Mouse (Mus musculus): ENCODE measurements around the gene Slc5a5. TPM values are rescaled to one million over a fixed set of nuclear protein-coding genes. Genes with fewer than 3 reads are reported as not detected.
A peak's percentile ranks its signal among the peaks of the same experiment; 100 is the strongest.

The Slc5a5 gene
- polyA plus RNA-seq, 1 experiment from 2014 or later = 0.20 TPM

DNA sequence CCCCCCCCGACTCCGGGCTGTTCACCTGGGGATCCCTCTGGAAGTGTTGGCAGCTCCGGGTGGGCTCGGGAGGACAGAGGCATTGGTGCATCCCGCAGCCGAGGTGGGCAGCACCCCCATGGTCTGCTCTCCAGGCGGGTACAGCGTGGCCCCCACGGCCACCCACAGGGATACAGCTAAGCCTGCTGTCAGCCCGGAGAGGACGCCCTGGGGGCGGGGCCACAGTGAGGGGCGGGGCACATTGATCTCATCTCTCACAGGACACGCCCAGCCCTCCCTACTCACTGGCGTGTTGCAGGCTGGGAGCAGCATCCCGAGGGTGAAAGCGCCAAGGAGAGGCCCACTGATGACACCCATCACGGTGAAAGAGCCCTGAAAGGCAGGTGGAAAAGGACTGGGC, 4.9 kb downstream of the Slc5a5 start:
- Histone ChIP-seq H3K4me2 (replicated peaks; ENCODE audit: low read depth) (no peak overlapping the region), H3K4me1 (replicated peaks; ENCODE audit: control insufficient read depth, insufficient read depth, low read length) (0 out of 2 replicates have a peak, but pooled peaks cover 3% of the 10 kb centered on the region), H3K27me3 (replicated peaks; ENCODE audit: control insufficient read depth, insufficient read depth, low read length) (peaks cover 17% of the 10 kb centered on the region), H3K4me3 (ENCODE audit: low read depth, low read length) (no peak overlapping the region), H3K9me3 (ENCODE audit: control insufficient read depth) (no peaks in the 10 kb centered on the region), H3K27ac (ENCODE audit: low read depth, low read length) (no peak overlapping the region), H3K36me3 (ENCODE audit: control insufficient read depth, insufficient read depth) (no peaks in the 10 kb centered on the region), H3K9ac (ENCODE audit: low read depth, low read length) (no peak overlapping the region)
- ATAC-seq = no peak
- TF ChIP-seq CTCF (IDR thresholded peaks at IDR 0.05; ENCODE audit: low read depth) = no peak
- WGBS = 8% methylated on average over 18 of the region's 18 CpGs

DNA sequence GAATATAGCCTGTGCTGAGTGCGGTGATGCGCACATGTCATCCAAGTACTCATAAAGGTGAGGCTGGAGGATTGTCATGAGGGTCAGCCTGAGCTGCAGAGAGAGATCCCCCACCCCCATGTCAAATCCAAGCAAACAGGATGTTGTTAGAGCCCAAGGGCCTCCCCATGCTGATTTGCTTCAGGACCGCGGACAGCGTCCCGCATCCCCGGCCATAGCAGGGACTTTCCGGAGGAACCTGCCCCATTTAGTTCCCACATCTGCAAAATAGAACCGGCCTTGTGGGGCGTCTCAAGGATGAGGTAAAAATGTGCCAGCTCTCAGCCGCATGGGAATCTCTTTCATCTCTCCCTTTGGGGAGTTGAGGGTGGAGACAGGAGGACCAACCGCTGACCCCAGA, 6.9 kb downstream of the Slc5a5 start:
- Histone ChIP-seq H3K4me1 (replicated peaks; ENCODE audit: control insufficient read depth, insufficient read depth, low read length) (no peaks in the 10 kb centered on the region), H3K9me3 (ENCODE audit: control insufficient read depth) (no peaks in the 10 kb centered on the region), H3K4me3 (ENCODE audit: low read depth, low read length) (no peak overlapping the region), H3K36me3 (ENCODE audit: control insufficient read depth, insufficient read depth) (no peaks in the 10 kb centered on the region), H3K9ac (ENCODE audit: low read depth, low read length) (no peak overlapping the region), H3K27me3 (replicated peaks; ENCODE audit: control insufficient read depth, insufficient read depth, low read length) (no peaks in the 10 kb centered on the region), H3K27ac (ENCODE audit: low read depth, low read length) (no peak overlapping the region), H3K4me2 (replicated peaks; ENCODE audit: low read depth) (no peak overlapping the region)
- WGBS = 16% methylated on average over 12 of the region's 12 CpGs
- no peak for TF ChIP-seq CTCF (IDR thresholded peaks at IDR 0.05; ENCODE audit: low read depth)
- ATAC-seq = no peak

DNA sequence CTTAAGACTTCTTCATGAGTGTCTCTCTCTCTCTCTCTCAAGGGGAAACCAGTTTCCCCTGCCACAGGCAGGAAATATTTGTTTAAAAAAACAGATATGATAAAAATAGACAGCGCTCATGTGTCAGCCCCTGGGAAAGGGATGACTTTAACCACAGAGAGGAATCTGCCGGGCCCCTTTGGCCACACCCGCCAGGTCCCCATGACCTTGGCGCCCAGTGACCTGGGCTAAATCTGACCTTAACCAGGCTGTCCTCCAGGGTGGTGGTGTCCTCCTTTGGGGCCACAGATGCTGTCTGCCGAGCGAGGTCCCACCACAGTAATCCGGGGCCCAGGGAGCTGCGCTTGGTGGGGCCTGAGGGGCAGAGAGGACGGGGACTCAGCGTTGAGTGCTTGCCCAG, 7.9 kb downstream of the Slc5a5 start:
- Histone ChIP-seq H3K36me3 (ENCODE audit: control insufficient read depth, insufficient read depth) (no peaks in the 10 kb centered on the region), H3K4me1 (replicated peaks; ENCODE audit: control insufficient read depth, insufficient read depth, low read length) (no peaks in the 10 kb centered on the region), H3K4me3 (ENCODE audit: low read depth, low read length) (no peak overlapping the region), H3K27me3 (replicated peaks; ENCODE audit: control insufficient read depth, insufficient read depth, low read length) (no peaks in the 10 kb centered on the region), H3K27ac (ENCODE audit: low read depth, low read length) (no peak overlapping the region), H3K9ac (ENCODE audit: low read depth, low read length) (no peak overlapping the region), H3K9me3 (ENCODE audit: control insufficient read depth) (no peaks in the 10 kb centered on the region), H3K4me2 (replicated peaks; ENCODE audit: low read depth) (no peak overlapping the region)
- no peak for TF ChIP-seq CTCF (IDR thresholded peaks at IDR 0.05; ENCODE audit: low read depth)
- WGBS = 84% methylated on average over 10 of the region's 10 CpGs
- no peak for ATAC-seq

DNA sequence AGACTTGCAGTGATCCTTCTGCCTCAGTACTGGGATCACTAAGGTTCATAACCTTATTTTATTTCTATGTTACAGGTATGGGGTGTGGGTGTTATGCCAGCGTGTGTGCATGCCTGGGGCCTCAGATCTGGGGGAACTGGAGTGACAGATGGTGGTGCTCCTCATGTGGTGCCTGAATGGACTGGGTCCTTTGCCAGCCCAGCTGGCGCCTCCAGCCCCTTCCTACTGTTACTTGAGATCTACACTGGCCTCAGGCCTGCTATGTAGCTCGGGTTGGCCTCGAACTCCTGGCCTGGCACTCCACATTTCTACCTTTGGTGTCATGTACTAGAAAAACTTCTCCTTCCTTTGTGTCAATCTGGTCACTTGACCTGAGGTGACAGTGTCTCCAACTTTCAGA, 8.4 kb downstream of the Slc5a5 start:
- TF ChIP-seq CTCF (IDR thresholded peaks at IDR 0.05; ENCODE audit: low read depth) = no peak
- 90% methylated on average over 4 of the region's 4 CpGs for WGBS

DNA sequence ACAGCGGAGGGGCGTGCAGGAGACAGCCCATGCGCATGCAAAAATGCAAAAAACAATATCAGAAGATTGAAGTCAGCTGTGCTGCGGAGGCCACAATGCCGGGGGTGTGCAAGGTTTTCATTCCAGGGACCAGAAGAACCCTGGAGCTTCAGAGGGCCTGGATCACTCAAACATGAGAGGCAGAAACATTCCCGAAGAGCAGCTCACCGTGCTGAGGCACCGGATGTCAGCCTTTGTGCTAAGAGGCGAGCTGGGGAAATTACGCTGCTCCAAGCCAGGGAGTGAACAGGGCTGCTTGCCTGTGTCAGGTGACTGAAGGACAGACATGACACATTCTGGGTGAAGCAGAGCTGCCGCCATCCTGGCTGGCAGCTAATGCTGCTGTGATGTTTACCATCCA, 12.0 kb downstream of the Slc5a5 start:
- Histone ChIP-seq H3K36me3 (ENCODE audit: control insufficient read depth, insufficient read depth) (no peaks in the 10 kb centered on the region), H3K27me3 (replicated peaks; ENCODE audit: control insufficient read depth, insufficient read depth, low read length) (no peaks in the 10 kb centered on the region), H3K4me1 (replicated peaks; ENCODE audit: control insufficient read depth, insufficient read depth, low read length) (no peaks in the 10 kb centered on the region), H3K9ac (ENCODE audit: low read depth, low read length) (no peak overlapping the region), H3K27ac (ENCODE audit: low read depth, low read length) (no peak overlapping the region), H3K4me2 (replicated peaks; ENCODE audit: low read depth) (no peak overlapping the region), H3K4me3 (ENCODE audit: low read depth, low read length) (no peak overlapping the region), H3K9me3 (ENCODE audit: control insufficient read depth) (no peaks in the 10 kb centered on the region)
- TF ChIP-seq CTCF (IDR thresholded peaks at IDR 0.05; ENCODE audit: low read depth) = no peak
- no peak for ATAC-seq
- WGBS = 26% methylated on average over 11 of the region's 11 CpGs

More for the DNA sequence above, 8.4 kb downstream of the Slc5a5 start:
- Histone ChIP-seq H3K4me2 (replicated peaks; ENCODE audit: low read depth) (no peak overlapping the region), H3K27ac (ENCODE audit: low read depth, low read length) (no peak overlapping the region), H3K9ac (ENCODE audit: low read depth, low read length) (no peak overlapping the region), H3K4me3 (ENCODE audit: low read depth, low read length) (no peak overlapping the region), H3K36me3 (ENCODE audit: control insufficient read depth, insufficient read depth) (no peaks in the 10 kb centered on the region), H3K9me3 (ENCODE audit: control insufficient read depth) (no peaks in the 10 kb centered on the region), H3K4me1 (replicated peaks; ENCODE audit: control insufficient read depth, insufficient read depth, low read length) (no peaks in the 10 kb centered on the region), H3K27me3 (replicated peaks; ENCODE audit: control insufficient read depth, insufficient read depth, low read length) (no peaks in the 10 kb centered on the region)
- no peak for ATAC-seq

DNA sequence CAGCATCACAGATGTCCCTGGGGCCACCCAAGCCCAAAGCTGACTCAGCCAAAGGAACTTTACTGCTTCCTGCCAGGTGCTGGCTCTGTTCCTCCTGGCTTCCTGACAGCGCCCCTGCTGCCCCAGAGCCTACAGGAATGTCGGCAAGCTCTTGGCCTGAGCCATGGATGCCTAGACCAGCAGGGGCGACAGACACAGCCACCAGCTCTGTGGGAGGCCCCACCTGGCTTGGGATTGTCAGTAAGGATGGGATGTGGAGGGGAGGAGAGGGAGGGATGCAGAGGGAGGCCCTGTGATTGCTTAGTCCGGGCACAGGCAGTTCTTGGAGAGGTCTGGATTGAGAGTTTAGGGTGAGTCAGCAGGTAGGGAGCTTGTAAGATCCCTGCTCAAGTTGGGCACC, 12.4 kb downstream of the Slc5a5 start:
- WGBS = 6% methylated on average over 4 of the region's 4 CpGs
- Histone ChIP-seq H3K9ac (ENCODE audit: low read depth, low read length) (no peak overlapping the region), H3K27ac (ENCODE audit: low read depth, low read length) (no peak overlapping the region), H3K27me3 (replicated peaks; ENCODE audit: control insufficient read depth, insufficient read depth, low read length) (no peaks in the 10 kb centered on the region), H3K4me2 (replicated peaks; ENCODE audit: low read depth) (no peak overlapping the region), H3K9me3 (ENCODE audit: control insufficient read depth) (no peaks in the 10 kb centered on the region), H3K4me3 (ENCODE audit: low read depth, low read length) (no peak overlapping the region), H3K4me1 (replicated peaks; ENCODE audit: control insufficient read depth, insufficient read depth, low read length) (no peaks in the 10 kb centered on the region), H3K36me3 (ENCODE audit: control insufficient read depth, insufficient read depth) (no peaks in the 10 kb centered on the region)
- peak; percentile 15; the same call in 1 of the 2 replicates for TF ChIP-seq CTCF (IDR thresholded peaks at IDR 0.05; ENCODE audit: low read depth)
- no peak for ATAC-seq

DNA sequence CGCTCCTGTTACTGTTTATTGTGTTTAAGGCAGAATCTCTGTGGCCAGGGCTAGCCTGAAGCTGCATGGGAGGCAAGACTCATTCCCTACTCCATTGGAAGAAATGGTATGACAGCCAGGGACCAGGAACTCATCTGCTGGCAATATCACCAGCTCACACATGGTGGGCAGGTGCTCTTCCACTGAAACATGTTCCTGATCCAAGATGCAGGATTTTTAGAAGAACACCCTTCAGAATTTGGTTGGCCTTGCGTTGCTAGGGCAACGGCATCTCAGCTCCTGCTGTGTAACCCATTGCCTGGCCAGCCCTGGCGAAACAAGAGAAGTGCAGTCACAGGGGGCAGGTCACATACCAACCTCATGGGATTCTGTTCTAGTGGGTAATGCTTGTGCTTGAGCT, 13.1 kb downstream of the Slc5a5 start:
- Histone ChIP-seq H3K4me2 (replicated peaks; ENCODE audit: low read depth) (no peak overlapping the region), H3K4me3 (ENCODE audit: low read depth, low read length) (no peak overlapping the region), H3K27ac (ENCODE audit: low read depth, low read length) (no peak overlapping the region), H3K4me1 (replicated peaks; ENCODE audit: control insufficient read depth, insufficient read depth, low read length) (no peaks in the 10 kb centered on the region), H3K9ac (ENCODE audit: low read depth, low read length) (no peak overlapping the region), H3K9me3 (ENCODE audit: control insufficient read depth) (no peaks in the 10 kb centered on the region), H3K36me3 (ENCODE audit: control insufficient read depth, insufficient read depth) (no peaks in the 10 kb centered on the region), H3K27me3 (replicated peaks; ENCODE audit: control insufficient read depth, insufficient read depth, low read length) (no peaks in the 10 kb centered on the region)
- 71% methylated on average over 4 of the region's 4 CpGs for WGBS
- no peak for ATAC-seq
- TF ChIP-seq CTCF (IDR thresholded peaks at IDR 0.05; ENCODE audit: low read depth) = no peak

Measured in intestine, postnatal 0 days (tissue).